Mouse (Mus musculus) limb, embryonic 13.5 days (tissue): Measurements from ENCODE around the gene Epb41l4b. TPM values are rescaled to one million over a fixed set of nuclear protein-coding genes. Genes with fewer than 3 reads are reported as not detected.

Experiments used
- ATAC-seq: fragments of 200-750 bp; cut with Nextera tagmentation; 2 replicates; pipeline ENCODE4 v1.8.0; 2017; ENCODE audit warnings: low read depth, moderate number of reproducible peaks, moderate TSS enrichment; ENCODE audit not compliant: low FRiP score
- H3K27ac ChIP-seq: fragments of 300-500 bp; sonication (generic); 2 replicates; pipeline ENCODE4 v1.5.1; 2015; ENCODE audit warnings: inconsistent platforms, mild to moderate bottlenecking, moderate library complexity
- H3K27me3 ChIP-seq: fragments of 300-500 bp; sonication (generic); 2 replicates; pipeline ENCODE4 v1.6.1; 2015; ENCODE audit warnings: mild to moderate bottlenecking, inconsistent platforms
- H3K36me3 ChIP-seq: fragments of 300-500 bp; sonication (generic); 2 replicates; pipeline ENCODE4 v1.6.1; 2015; ENCODE audit warnings: inconsistent platforms, mild to moderate bottlenecking, moderate library complexity
- H3K4me1 ChIP-seq: fragments of 300-500 bp; sonication (generic); 2 replicates; pipeline ENCODE4 v1.6.1; 2015; ENCODE audit warnings: inconsistent platforms
- H3K4me2 ChIP-seq: fragments of 300-500 bp; sonication (generic); replicated peaks from 2 replicates; pipeline ENCODE4 v1.6.1; 2015; ENCODE audit warnings: inconsistent platforms, mild to moderate bottlenecking, moderate library complexity
- H3K4me3 ChIP-seq: fragments of 300-500 bp; sonication (generic); 2 replicates; pipeline ENCODE4 v1.5.1; 2015; ENCODE audit warnings: moderate library complexity, mild to moderate bottlenecking, inconsistent platforms
- H3K9ac ChIP-seq: fragments of 300-500 bp; sonication (generic); 2 replicates; pipeline ENCODE4 v1.6.1; 2015; ENCODE audit warnings: mild to moderate bottlenecking, inconsistent platforms
- H3K9me3 ChIP-seq: fragments of 300-500 bp; sonication (generic); 2 replicates; pipeline ENCODE4 v1.6.1; 2016; ENCODE audit warnings: inconsistent platforms
- WGBS: fragments of 180-500 bp; shearing (Covaris S2); methylation state at CpG from one replicate; pipeline ENCODE4 v1.1.7; 2015; 5-methylcytosine and 5-hydroxymethylcytosine counted together
- polyA plus RNA-seq: library from polyadenylated mRNA; unstranded; fragments of >200 nt; fragmentation: Nextera tagmentation; extraction: Ambion mirVana; gene quantifications from 2 replicates; pipeline ENCODE4 v1.2.1, GENCODE M21; 2015

Gene Epb41l4b
- polyA plus RNA-seq, 1 experiment from 2014 or later, result 1.8 TPM

- ATAC-seq, result no peak
- Histone ChIP-seq H3K27ac (no peak overlapping the region), H3K9ac (no peak overlapping the region), H3K4me1 (no peaks in the 10 kb centered on the region), H3K9me3 (peaks cover 9% of the 10 kb centered on the region; the same call in 1 of the 2 replicates), H3K36me3 (no peaks in the 10 kb centered on the region), H3K4me2 (no peak overlapping the region), H3K27me3 (no peaks in the 10 kb centered on the region), H3K4me3 (no peak overlapping the region)
- 64% methylated on average over 9 of the region's 9 CpGs for WGBS
These were observed 97.1 kb downstream of the Epb41l4b start for GRCm38 (mm10) chr4:57046160-57046571.

- Histone ChIP-seq H3K27ac (no peak overlapping the region), H3K27me3 (no peaks in the 10 kb centered on the region), H3K4me3 (no peak overlapping the region), H3K9me3 (peaks cover 10% of the 10 kb centered on the region; the same call in 1 of the 2 replicates), H3K36me3 (no peaks in the 10 kb centered on the region), H3K4me2 (no peak overlapping the region), H3K9ac (no peak overlapping the region), H3K4me1 (peaks cover 13% of the 10 kb centered on the region)
- ATAC-seq, result no peak
- 94% methylated on average over 8 of the region's 8 CpGs for WGBS
These were observed 99.6 kb downstream of the Epb41l4b start for GRCm38 (mm10) chr4:57043621-57044020.

DNA sequence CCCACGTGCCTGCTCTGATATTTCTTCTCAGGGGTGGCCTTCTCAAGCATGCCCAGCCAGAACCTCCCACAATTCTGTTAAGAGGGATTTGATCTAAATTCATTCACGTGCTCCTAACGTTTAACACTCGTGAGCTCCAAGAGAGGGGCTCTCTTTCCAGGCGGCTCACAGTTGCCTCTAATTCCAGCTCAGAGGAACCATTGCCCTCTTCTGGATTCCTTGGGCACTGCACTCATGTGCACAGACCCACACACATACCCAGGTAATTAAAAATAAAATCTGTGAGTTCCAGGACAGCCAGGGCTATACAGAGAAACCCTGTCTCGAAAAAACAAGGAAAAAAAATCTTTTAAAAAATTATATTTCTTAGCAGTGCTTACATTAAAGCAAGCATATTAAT is 101.6 kb downstream of the Epb41l4b start:
- Histone ChIP-seq H3K9ac (no peak overlapping the region), H3K9me3 (peaks cover 10% of the 10 kb centered on the region; the same call in 1 of the 2 replicates), H3K4me3 (no peak overlapping the region), H3K36me3 (no peaks in the 10 kb centered on the region), H3K27ac (no peak overlapping the region), H3K4me1 (peaks cover 13% of the 10 kb centered on the region), H3K4me2 (no peak overlapping the region), H3K27me3 (0 out of 2 replicates have a peak, but pooled peaks cover 4% of the 10 kb centered on the region)
- no peak for ATAC-seq
- WGBS, result 91% methylated on average over 6 of the region's 6 CpGs

DNA sequence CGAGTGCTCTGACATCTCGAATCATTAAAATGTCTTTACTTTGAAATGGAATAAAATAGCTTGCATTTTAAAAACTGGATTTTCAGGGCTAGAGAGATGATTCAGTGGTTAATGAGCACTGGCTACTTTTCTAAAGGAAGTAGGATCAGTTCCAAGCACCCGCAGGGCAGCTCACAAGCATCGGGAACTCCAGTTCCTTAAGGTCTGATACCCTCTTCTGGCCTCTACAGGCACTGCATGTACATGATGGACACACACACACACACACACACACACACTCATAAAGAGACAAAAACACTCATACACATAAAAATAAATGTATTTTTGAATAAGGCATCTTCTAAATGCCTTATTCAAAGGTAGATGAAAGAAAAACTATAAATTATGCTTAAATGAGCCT is 102.0 kb downstream of the Epb41l4b start:
- H3K36me3 ChIP-seq, result no peaks in the 10 kb centered on the region
- H3K9ac ChIP-seq, result no peak overlapping the region
- ATAC-seq, result no peak
- no peak overlapping the region for H3K4me2 ChIP-seq
- 0 out of 2 replicates have a peak, but pooled peaks cover 4% of the 10 kb centered on the region for H3K27me3 ChIP-seq
- peaks cover 13% of the 10 kb centered on the region for H3K4me1 ChIP-seq
- 91% methylated on average over 4 of the region's 4 CpGs for WGBS
- H3K27ac ChIP-seq, result no peak overlapping the region
- H3K4me3 ChIP-seq, result no peak overlapping the region
- H3K9me3 ChIP-seq, result peaks cover 10% of the 10 kb centered on the region; the same call in 1 of the 2 replicates

GRCm38 (mm10) chr4:57040481-57040880 is 102.8 kb downstream of the Epb41l4b start:
- no peak; the same call in 1 of the 2 replicates for ATAC-seq
- 56% methylated on average over 8 of the region's 8 CpGs for WGBS
- no peak overlapping the region for H3K27ac ChIP-seq

GRCm38 (mm10) chr4:57039127-57040031 is 103.9 kb downstream of the Epb41l4b start:
- H3K9ac ChIP-seq, result peak overlapping the region; percentile 19
- no peaks in the 10 kb centered on the region for H3K36me3 ChIP-seq
- H3K4me1 ChIP-seq, result peaks cover 13% of the 10 kb centered on the region
- 0 out of 2 replicates have a peak, but pooled peaks cover 4% of the 10 kb centered on the region for H3K27me3 ChIP-seq
- peak overlapping the region; percentile 31 for H3K4me3 ChIP-seq
- ATAC-seq, result peak; percentile 32; the same call in 1 of the 2 replicates
- 13% methylated on average over 23 of the region's 23 CpGs for WGBS
- peaks cover 9% of the 10 kb centered on the region; the same call in 1 of the 2 replicates for H3K9me3 ChIP-seq
- H3K27ac ChIP-seq, result no peak overlapping the region
- H3K4me2 ChIP-seq, result peak overlapping the region; percentile 65

More at GRCm38 (mm10) chr4:57040481-57040880, 102.8 kb downstream of the Epb41l4b start:
- H3K27me3 ChIP-seq, result 0 out of 2 replicates have a peak, but pooled peaks cover 4% of the 10 kb centered on the region
- no peak overlapping the region for H3K4me3 ChIP-seq
- peaks cover 13% of the 10 kb centered on the region for H3K4me1 ChIP-seq
- peaks cover 10% of the 10 kb centered on the region; the same call in 1 of the 2 replicates for H3K9me3 ChIP-seq
- H3K36me3 ChIP-seq, result no peaks in the 10 kb centered on the region
- no peak overlapping the region for H3K9ac ChIP-seq
- no peak overlapping the region for H3K4me2 ChIP-seq

DNA sequence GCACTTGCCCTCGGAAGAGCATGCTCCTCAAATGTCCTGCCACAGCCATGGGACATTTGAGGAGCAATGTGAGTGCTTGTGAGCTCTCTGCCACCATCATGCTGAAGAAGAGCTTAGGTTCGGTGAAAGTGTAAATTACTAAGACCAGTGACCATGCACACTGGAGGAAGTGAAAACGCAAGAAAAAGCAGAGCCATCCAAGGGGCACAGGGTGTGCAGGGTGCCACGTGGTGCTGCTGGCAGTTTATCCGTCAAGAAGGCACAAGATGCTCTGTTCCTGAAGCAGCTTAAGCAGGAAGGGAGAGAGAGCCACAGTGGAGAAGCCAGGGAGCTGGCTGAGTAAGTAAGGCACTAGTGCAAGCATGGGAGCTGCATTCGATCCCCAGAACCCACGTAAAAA is 105.7 kb downstream of the Epb41l4b start:
- Histone ChIP-seq H3K27me3 (0 out of 2 replicates have a peak, but pooled peaks cover 4% of the 10 kb centered on the region), H3K27ac (no peak overlapping the region), H3K9me3 (peaks cover 6% of the 10 kb centered on the region; the same call in 1 of the 2 replicates), H3K9ac (no peak overlapping the region), H3K4me3 (no peak overlapping the region), H3K4me1 (peaks cover 13% of the 10 kb centered on the region), H3K36me3 (no peaks in the 10 kb centered on the region), H3K4me2 (no peak overlapping the region)
- 68% methylated on average over 7 of the region's 7 CpGs for WGBS
- no peak for ATAC-seq

DNA sequence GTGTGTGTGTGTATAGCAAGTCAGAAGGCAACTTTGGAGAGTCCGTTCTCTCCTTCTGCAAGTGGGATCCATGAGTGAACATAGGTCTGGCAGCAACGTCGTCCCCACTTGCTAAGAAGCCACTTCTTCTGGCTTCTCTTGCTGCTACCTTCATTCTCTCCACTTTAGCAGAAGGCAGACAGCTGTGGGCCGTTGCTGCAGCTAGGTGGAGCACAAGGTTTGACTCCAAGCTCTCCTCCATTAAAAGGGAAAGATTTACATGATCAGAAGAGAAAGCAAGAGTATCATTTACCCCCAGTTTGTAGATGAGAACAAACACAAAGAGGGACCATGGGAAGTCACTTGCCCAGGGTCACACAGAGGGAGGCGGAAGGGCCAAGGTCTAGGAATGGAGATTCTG is 109.1 kb downstream of the Epb41l4b start:
- ATAC-seq, result no peak
- Histone ChIP-seq H3K4me1 (peaks cover under 1% of the 10 kb centered on the region; the same call in 1 of the 2 replicates), H3K4me2 (no peak overlapping the region), H3K4me3 (no peak overlapping the region), H3K36me3 (no peaks in the 10 kb centered on the region), H3K9ac (no peak overlapping the region), H3K27me3 (0 out of 2 replicates have a peak, but pooled peaks cover 4% of the 10 kb centered on the region), H3K27ac (no peak overlapping the region), H3K9me3 (no peaks in the 10 kb centered on the region)
- 76% methylated on average over 5 of the region's 5 CpGs for WGBS

DNA sequence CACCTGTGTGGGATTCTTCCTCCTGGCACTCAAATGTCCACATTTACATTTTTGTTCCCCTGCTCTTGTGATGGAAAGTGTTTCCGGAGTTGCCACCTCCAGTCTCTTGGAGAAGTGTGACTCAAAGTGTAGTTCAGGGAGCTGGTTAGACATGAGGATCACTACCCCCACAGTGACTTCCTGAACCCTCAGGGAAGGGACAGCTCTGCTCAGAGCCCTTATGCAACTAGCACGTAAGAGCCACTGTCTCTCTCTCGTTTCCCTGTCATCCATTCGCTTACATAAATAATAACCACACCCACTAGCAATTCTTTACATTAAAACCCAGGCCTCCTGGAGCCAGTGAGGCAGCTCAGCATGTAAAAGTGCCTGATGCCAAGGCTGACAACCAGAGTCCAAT is 111.8 kb downstream of the Epb41l4b start:
- no peak overlapping the region for H3K4me2 ChIP-seq
- H3K36me3 ChIP-seq, result no peaks in the 10 kb centered on the region
- no peak overlapping the region for H3K27ac ChIP-seq
- no peak for ATAC-seq
- H3K4me1 ChIP-seq, result no peaks in the 10 kb centered on the region
- WGBS, result 70% methylated on average over 4 of the region's 4 CpGs
- no peaks in the 10 kb centered on the region for H3K9me3 ChIP-seq
- no peaks in the 10 kb centered on the region for H3K27me3 ChIP-seq
- no peak overlapping the region for H3K9ac ChIP-seq
- H3K4me3 ChIP-seq, result no peak overlapping the region

GRCm38 (mm10) chr4:57027954-57028353 is 115.3 kb downstream of the Epb41l4b start:
- Histone ChIP-seq H3K4me3 (no peak overlapping the region), H3K9me3 (no peaks in the 10 kb centered on the region), H3K4me1 (peaks cover 12% of the 10 kb centered on the region), H3K27me3 (no peaks in the 10 kb centered on the region), H3K4me2 (no peak overlapping the region), H3K27ac (no peak overlapping the region), H3K9ac (no peak overlapping the region), H3K36me3 (no peaks in the 10 kb centered on the region)
- no peak for ATAC-seq
- WGBS, result 71% methylated on average over 10 of the region's 10 CpGs

GRCm38 (mm10) chr4:57023527-57023926 is 119.7 kb downstream of the Epb41l4b start:
- H3K4me1 ChIP-seq, result peaks cover 12% of the 10 kb centered on the region
- H3K36me3 ChIP-seq, result no peaks in the 10 kb centered on the region
- no peak overlapping the region for H3K27ac ChIP-seq
- ATAC-seq, result no peak
- no peak overlapping the region for H3K4me2 ChIP-seq
- H3K9ac ChIP-seq, result no peak overlapping the region
- no peaks in the 10 kb centered on the region for H3K27me3 ChIP-seq
- no peaks in the 10 kb centered on the region for H3K9me3 ChIP-seq
- H3K4me3 ChIP-seq, result no peak overlapping the region
- WGBS, result 32% methylated on average over 3 of the region's 3 CpGs

GRCm38 (mm10) chr4:57021288-57021687 is 121.9 kb downstream of the Epb41l4b start:
- Histone ChIP-seq H3K4me1 (peaks cover 17% of the 10 kb centered on the region), H3K27ac (no peak overlapping the region), H3K4me2 (no peak overlapping the region), H3K36me3 (no peaks in the 10 kb centered on the region), H3K4me3 (no peak overlapping the region), H3K9me3 (no peaks in the 10 kb centered on the region), H3K27me3 (0 out of 2 replicates have a peak, but pooled peaks cover 2% of the 10 kb centered on the region), H3K9ac (no peak overlapping the region)
- ATAC-seq, result no peak
- WGBS, result 91% methylated on average over 3 of the region's 3 CpGs
